Mouse (Mus musculus): ENCODE results near the gene Cwc25.
"Not testable (repeated sequence)": the region's sequence is repeated elsewhere in the genome, so short reads cannot be mapped to it uniquely, and the experiment has no call there.

Gene Cwc25

DNA sequence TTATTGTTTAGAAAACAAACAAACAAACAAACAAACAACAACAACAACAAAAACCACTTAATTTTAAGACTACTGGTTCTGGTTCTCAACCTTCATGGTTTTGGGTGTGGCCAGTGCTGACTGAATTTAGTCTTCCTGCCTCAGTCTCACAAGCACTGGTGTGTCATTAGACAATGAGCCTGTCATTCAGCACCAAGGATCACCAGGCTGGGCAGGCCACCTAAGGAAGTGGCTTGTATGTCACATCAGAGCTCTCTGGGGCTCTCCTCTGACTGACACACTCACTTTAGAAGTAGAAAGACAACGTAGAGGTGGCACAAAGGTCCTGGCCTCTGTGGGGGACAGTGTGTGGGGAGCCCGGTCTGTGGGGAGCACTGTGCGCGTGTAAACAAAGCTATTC, 47.3 kb downstream of the Cwc25 start:
- no peak for DNase-seq

DNA sequence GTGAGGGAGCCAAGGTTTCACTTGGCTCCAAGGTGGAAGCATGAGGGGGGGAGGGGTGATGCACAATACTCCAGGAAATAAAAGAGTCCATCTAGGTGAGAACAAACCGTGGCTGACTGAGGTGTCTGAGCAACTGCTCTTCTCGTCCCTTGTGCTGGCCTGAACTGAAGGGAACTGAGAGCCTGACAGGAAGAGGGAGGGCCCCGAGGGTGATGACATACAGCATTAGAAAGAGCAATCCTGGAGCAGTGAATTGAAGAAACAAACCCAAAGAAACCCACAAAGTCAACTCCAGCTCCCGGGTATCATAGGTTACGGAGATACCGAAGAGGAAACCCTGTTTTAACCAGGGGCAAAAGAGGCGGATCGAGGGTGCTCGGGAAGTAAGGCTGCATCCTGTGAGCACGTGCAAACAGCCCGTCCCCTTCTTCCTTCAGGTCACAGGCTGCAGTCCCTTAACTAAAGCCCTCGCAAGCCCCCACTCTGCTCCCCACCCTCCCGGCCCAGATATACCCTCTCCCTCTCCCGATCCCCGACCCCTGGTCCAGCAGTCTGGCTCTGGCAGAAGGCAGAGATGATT, 48.0 kb downstream of the Cwc25 start:
- no peak for DNase-seq

DNA sequence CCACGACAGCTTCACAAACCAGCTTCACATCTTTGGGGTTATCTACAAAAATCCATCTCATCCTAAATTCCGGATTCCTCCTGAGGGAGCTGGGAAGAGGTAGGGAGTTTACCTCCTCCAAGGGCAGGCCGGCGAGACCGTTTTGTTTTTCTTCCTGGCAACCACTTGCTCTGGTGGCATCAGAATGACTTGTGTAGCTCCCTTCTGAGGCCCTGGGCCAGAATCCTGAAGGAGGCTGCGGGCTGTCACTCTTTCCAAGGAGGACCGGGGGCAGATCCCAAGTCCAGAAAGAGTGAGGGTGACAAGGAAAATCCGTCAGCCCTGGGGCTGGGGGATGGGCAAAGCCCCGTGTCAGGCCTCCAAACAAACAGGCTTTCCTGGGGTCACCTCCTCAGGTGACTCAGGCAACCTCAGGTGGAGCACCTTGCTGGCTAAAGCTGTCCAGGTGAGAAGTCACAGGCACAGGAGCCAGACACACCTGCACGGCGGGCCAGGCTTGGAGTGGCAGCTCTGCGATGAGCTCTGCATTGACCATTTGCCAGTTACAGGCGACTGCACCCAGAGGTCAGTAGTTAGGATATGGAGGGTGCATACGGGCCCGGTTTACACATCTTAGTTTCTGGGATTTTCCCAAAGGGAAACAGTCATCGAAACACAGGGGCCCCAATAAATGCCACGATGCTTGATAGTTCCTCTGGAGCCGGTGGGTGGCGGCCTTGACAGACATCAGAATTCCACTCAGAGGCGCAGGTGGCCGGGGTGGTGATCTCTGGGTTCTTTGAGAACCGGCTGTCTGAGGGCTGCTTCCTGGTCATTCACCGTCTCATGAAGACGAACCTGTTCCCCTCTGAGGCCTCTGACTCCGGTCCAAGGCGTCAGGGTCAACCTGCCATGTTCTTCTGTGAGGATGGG, 48.7 kb downstream of the Cwc25 start:
- DNase-seq: no peak

DNA sequence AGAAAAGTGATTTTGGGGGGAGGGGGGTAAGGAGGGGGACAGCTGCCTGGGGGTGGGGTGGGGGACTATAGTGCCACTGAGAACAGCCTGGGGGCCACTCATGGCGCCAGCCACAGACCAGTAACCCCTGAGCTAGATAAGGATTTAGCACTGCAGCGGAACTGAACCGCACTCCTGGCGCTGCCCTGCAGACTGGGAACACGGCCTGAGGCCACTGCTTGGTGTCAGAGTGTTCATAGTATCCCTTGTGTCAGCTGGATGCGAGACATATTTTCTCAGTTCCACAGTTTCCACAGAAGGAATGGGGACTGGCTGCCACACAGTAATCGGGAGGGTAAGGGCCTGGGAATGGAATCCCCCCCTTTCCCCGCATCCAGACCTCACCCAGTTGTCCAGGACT, 50.3 kb downstream of the Cwc25 start:
- no peak for DNase-seq

DNA sequence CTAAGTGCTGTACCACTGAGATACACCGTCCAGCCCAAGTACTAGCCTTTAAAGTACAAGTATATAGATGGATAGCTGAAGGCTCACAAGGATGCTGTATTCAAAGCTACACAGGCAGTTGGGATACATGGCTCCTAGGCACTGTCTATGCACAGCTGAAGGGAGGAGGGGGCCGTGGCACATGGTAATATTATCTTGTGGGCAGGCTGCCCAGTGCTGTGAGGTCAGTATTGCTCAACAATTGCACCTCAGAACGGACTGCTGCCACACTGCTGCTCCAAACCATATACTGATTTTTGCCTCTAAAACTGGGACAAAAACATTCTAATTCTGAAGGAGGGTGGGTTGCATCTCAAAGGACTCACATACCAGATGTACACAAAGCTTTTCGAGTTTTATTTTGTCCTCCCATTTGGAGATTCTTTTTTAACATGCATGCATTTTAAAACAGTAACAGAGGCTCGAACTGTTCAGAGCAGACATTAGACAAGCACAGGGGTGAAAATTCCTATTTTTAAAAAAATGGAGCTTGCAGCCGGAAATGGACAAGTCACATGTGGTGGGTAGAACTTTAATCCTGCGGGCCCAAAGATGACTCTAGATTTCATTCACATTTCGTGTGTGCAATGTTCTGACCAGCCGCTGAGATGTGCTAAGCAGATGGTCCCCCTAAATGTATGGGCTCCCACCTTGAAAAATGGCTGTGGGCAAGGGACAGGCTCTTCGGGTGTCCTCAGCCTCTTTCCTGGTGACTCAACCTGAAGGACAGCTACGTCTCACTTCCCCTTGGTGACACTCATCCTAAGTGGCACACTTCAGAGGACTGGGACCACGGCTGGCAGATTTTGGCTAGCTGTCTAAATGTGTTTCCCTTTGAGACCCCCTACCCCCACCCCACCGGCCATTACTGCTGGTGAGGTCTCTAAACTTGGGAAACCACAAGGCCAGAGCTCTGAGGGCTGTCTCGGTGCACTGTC, 51.3 kb downstream of the Cwc25 start:
- no peak for DNase-seq

DNA sequence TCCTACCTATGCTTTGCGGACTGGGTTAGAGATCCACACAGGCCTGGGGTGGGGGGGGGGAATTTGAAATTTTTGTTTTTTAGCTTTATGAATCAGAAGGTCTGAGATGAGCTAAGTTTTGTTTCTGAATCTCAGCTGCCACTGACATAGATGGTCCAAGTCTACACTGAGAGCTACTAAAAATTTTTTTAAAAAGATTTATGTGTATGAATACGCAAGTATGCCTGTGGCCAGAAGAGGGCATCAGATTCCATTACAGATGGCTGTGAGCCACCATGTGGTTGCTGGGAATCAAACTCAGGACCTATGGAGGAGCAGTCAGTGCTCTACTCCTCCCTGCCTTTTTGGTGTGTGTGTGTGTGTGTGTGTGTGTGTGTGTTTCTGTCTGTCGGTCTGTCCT, 52.0 kb downstream of the Cwc25 start:
- DNase-seq: no peak

DNA sequence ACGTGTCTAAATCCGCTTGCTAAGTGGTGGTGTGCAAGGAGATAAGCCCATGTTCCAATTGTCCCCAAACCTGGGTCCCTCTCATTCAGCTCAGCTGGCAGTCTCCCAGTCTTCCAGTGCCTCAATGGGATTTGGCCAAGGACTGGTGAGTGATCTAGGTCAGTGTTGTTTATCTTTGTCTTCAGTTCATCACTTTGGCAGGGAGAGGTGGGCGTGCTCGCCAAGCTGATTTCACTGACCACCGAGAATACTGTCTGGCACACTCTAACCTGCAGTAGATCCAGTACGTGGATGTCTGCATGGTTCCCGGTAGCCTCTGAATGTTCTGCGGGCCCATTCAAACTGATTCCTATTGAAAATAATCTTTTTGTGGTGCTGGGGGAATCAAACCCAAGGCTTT, 52.5 kb downstream of the Cwc25 start:
- DNase-seq: peak; percentile 58 to 64

DNA sequence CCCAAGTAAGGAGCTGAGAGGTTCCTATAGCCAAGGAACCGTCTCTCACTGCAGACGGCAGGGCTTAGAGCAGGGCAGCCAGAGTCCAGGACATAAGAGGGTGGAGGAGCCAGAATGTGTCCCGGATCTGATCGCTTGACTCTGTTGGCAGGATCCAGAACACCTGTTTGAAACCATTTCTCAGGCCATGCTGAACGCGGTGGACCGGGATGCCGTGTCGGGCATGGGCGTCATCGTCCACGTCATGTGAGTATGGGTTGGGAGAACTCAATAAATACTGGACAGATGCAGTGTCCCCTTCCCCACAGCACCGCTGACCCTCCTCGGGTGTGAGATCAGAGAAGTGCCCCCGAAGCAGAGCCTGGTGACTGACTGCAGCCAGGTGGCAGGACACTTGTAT, 54.1 kb downstream of the Cwc25 start:
- no peak for DNase-seq

DNA sequence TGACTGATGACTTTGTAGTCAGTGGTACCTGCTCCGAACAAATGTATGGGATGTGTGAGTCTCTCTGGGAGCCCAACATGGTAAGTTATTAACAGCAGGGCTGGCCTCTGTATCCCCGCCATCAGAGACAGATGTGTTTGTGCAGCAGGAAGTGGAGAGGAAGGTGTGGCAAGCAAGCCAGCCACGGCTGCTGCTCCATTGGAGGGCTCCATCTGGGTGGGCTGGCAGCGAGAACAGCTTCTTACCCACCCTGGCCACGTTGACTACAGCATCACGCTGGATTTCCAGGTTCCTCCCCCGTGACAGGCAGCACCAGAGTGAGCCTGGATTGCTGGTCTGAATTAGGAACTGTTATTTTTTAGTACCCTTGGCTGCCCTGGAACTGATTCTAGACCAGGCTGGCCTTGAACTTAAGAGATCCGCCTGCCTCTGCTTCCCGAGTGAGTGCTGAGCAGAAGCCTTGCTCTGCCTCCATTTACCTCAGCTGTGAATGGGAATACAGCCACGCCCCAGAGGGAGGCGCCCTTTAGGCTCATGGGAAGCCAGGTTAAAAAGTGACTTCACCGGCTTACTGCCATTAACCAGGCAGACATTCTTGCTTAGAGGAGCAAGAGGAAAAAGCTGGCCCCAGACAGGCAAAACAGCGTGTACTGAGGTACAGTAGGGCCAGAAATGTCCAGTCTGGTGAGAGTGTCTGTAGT, 55.0 kb downstream of the Cwc25 start:
- no peak for DNase-seq

DNA sequence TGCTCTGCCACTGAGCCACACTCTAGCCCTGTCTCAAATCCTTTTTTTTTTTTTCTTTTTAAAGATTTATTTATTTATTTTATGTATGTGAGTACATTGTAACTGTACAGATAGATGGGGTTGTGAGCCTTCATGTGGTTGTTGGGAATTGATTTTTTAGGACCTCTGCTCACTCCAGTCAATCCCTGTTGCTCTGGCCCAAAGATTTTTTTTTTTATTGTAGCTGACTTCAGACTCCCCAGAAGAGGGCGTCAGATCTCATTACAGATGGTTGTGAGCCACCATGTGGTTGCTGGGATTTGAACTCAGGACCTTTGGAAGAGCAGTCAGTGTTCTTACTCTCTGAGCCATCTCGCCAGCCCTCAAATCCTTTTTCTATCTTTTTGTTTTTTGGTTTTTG, 56.3 kb downstream of the Cwc25 start:
- not testable (repeated sequence) for DNase-seq

DNA sequence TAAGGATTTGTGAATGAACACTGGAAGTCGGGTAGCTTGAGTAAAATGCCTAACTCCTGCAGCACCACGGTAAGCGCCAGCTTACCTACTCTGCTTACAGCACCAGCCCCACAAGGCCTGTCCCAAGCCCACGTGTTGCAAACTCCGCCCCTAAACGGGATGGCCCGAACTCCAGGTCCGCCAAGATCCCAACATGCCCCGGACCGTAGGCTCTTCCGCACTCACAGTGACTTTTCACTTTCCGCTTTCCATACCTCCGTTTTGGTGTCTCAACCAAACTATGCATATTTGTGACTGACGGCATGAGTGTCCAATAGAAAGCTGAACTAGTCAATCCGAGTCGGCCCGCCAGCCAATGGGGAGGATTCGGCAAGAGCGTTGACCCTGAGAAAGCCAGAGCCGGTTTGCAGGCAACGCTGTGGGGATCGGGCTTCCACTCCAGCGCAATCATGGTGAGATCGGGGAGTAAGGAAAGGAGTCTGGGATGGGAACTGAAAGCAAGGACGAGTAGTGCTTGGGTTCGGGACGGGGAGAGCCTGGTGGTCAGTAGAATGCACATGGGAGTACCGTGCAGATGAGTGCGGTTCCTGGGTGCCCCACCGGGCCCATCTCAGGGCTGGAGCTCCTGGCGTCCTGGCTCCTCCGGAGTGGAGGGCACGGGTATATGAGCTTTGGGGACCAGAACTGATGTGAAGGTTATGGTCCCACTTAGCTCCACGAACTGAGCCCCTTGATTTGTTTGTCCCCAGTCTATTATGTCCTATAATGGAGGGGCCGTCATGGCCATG, 63.1 kb downstream of the Cwc25 start, which contains the start of gene Psmb3:
Gene Psmb3 (plus strand): TSS at position 361 of the 788 bp plus-strand sequence.
- DNase-seq: peak; percentile 98 to 100

DNA sequence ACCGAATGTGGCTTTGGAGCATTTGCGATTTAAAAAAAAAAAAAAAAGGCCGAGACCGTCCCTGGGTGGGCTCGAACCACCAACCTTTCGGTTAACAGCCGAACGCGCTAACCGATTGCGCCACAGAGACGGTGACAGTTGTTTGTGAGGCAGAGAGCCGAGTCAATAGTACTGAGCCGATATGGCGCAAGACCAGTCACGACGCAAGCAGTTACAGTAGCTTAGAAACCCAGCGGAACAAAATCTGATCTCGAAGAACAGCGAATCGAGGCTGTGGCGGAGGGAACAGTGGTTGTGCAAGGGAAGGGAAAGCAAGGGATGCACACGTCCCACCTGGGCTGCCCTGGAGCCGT, 64.0 kb downstream of the Cwc25 start:
- peak; percentile 77 to 88 for DNase-seq

DNA sequence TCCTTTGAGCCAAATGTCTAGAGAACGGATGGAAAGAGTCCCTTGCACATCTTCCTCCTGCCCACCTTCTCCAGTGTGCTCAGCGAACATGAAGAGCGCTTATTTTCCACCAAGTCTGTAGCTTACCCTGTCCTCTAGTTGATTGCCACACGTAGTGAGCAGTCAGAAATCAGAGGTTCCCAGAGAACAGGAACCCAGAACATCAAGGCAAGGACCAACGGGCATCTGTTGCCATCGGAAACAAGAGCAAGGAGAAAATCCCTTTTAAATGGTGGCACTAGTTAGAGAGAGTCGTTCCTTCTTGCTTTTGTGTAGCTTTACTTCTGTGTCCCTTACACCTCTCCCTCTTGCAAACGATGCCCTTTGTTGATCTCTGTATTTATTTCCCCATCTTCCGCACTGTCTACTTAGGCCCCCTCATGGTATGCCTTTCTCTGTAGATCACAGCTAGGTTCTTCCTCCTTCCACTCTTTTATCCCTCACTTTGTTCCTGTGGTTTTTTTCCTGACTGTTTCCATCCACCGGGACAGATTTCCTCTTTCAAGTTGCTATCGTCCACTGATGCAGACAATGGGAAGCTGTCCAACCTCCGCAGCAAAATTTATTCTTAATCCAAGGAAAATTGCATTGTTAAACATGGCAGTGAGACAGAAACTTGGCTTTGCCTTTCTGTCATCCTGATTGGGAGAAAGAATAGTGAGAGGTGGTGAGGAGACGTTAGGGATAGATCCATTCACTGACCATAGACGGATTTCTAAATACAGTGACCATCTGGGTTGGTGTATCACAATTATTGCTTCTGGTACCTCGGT, 64.6 kb downstream of the Cwc25 start:
- no peak for DNase-seq

DNA sequence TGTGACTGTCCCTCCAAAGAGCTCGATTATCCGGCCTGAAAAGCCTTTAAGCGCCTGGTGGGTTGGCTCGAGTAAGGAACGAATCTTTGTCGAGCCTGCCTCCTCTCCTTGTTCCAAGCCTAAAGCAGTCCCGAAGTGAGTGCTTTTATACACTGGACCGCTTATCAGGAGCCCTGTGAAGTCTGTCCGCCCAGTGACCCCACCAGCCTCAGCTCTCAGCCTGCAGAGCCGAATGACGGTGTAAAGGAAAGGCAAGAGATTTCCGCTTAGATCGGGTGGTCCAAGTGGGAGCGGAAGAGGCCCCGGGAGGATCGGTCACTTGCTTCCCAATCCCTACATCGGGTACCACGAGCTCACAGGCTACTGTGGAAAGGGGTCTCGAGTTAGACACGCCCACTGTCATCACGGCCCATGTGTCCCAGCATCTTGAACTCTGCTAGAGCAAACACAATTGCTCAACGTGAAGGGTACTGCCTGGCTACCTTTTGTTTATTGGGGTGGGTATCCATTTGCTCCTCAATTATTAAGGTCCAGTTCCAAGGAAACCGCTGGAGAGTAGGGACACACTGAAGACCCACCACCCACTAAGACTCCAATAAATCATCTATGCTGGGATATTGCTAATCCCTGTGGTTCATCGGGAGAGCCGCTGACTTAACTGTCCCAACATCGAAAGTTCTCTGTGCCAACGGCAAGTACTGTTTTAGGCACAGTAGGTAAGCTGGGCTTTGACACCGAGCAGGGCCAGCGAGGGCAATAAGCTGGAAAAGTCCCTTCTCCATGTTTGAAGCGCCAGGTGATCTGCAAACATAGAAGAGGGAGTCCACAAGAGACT, 65.4 kb downstream of the Cwc25 start:
- peak in 1 of 2 experiments; percentile 57 for DNase-seq

DNA sequence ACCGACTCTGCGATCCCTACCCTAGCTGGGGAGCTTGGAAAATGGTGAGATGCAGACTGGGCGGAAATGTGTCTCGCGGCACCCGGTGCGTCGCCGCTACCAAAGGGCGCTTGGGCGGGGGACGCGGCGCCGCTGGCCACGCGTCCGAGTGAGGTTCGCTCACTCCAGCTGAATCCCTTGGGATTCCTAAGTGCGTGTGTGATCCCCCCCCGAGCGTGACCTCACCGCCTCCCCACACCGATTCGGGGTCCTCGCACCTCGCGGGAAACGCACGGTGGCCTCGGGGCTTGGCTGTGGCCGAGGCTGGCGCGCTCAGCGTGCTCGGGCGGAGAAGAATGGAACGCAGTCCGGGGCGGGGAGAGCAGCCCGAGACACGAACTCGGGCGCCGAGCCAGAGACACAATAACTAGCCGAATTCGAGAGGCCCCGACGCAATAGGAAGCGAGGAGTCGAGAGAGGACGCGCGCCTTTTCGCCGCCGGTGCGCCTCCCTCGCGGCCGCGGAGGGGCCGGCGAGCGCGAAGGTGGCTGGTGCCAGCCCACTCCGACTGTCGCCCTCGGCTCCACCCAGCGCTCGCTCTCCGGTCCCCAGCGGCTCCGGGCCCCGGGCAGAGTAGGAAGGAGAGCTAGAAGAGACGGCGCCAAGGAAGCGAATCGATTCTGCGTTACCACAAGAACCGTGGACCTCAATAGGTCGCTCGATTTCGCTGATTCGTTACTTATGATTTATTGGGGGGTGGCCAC, 66.2 kb downstream of the Cwc25 start, which contains the start of gene Pcgf2:
Gene Pcgf2 (minus strand): TSS at position 495 of the 743 bp plus-strand sequence.
- DNase-seq: peak; percentile 81 to 87

DNA sequence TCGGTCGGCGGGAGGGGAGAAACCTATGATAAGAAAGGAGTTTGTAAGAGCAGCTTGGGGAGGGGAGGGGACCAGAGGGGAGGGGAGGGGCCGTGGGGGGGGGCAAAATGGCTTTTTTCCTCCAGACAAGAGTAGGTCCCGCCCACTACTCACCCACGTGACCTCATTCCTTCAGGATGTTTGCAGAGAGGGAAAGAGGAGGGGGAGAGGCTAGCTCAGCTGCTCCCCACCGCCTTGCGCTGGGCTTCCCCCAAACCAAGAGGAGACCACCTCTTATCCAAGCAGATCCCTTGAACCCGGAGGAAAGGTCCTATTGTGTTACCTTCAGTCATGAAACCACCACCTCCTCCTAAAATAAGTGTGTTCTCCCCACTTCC, 66.7 kb downstream of the Cwc25 start:
- DNase-seq: peak; percentile 82 to 92

DNA sequence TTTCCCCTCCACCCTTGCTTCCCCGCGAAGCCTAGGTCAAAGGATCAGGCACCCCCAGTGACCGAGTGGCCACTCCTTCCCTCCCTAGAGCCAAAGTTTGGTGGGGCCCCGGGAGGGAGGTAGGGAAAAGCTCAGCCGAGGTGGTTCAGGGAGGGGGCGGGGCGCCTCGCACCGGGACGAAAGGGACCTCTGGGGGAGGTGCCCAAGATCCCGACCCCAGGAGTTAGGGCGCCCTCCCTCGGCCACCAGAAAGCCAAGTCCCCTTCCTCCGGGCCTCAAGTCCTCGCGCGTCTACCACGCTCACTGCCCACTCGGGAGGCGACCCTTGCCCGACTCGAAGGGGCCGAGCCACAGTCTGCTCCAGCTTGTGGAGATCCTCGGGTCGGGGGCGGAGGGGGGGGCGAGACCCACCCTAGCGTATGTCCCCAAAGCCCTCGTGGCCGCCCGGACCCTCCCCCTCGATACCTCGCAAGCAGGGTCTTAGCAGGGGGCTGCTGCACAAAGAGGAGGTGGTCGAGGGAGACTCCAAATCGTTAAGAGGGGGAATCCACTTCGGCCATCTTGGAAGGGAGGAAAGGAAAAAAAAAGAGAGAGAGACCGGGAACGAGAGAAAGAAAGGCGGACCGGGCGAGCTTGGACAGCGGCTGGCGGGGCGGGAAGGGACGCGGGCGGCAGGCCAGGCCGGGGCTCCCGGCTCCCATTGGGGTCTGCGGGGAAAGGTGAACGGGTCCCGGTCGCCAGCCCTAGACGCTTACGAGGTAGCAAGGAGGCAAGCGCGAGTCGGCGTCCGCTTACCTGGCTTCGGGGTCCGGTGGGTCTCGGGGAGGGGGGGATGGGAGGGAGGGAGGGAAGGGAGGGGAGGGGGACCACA, 67.4 kb downstream of the Cwc25 start:
- DNase-seq: peak; percentile 71 to 76
